Mouse (Mus musculus): ENCODE data around the gene Ets1. TPM values are rescaled to one million over a fixed set of nuclear protein-coding genes. Genes with fewer than 3 reads are reported as not detected.

Gene Ets1
- total RNA-seq (2015) (5.4 and 6.8 TPM in 2 replicates), total RNA-seq (2017) (12.6 and 16.3 TPM in 2 replicates)

- ATAC-seq (replicated peaks; ENCODE audit: poor library complexity), result peak; percentile 94
Observed at GRCm38 (mm10) chr9:32635627-32636385, at the start of gene Ets1. Ets1 (plus strand) TSS chr9:32636221.

GRCm38 (mm10) chr9:32589900-32590299, 46.1 kb upstream of the Ets1 start:
- peak; percentile 83 for ATAC-seq (replicated peaks; ENCODE audit: poor library complexity)

- no peak for ATAC-seq (replicated peaks; ENCODE audit: poor library complexity)
Observed at GRCm38 (mm10) chr9:32590571-32590970, 45.5 kb upstream of the Ets1 start.

- peak; percentile 95 for ATAC-seq (replicated peaks; ENCODE audit: poor library complexity)
Observed at GRCm38 (mm10) chr9:32591732-32592582, 44.1 kb upstream of the Ets1 start.

GRCm38 (mm10) chr9:32592583-32592890, 43.5 kb upstream of the Ets1 start:
- no peak for ATAC-seq (replicated peaks; ENCODE audit: poor library complexity)

- ATAC-seq (replicated peaks; ENCODE audit: poor library complexity), result no peak
Observed at GRCm38 (mm10) chr9:32593816-32594215, 42.2 kb upstream of the Ets1 start.

GRCm38 (mm10) chr9:32594346-32594745, 41.7 kb upstream of the Ets1 start:
- ATAC-seq (replicated peaks; ENCODE audit: poor library complexity), result no peak

- ATAC-seq (replicated peaks; ENCODE audit: poor library complexity), result no peak
Observed at GRCm38 (mm10) chr9:32595076-32595820, 40.8 kb upstream of the Ets1 start.

GRCm38 (mm10) chr9:32596366-32596765, 39.7 kb upstream of the Ets1 start:
- no peak; the same call in 1 of the 2 replicates for ATAC-seq (replicated peaks; ENCODE audit: poor library complexity)

GRCm38 (mm10) chr9:32601953-32602352, 34.1 kb upstream of the Ets1 start:
- no peak for ATAC-seq (replicated peaks; ENCODE audit: poor library complexity)

GRCm38 (mm10) chr9:32603097-32603496, 32.9 kb upstream of the Ets1 start:
- ATAC-seq (replicated peaks; ENCODE audit: poor library complexity), result peak; percentile 58

GRCm38 (mm10) chr9:32607218-32607617, 28.8 kb upstream of the Ets1 start:
- ATAC-seq (replicated peaks; ENCODE audit: poor library complexity), result peak; percentile 87

GRCm38 (mm10) chr9:32608831-32609610, 27.0 kb upstream of the Ets1 start:
- ATAC-seq (replicated peaks; ENCODE audit: poor library complexity), result no peak

GRCm38 (mm10) chr9:32610218-32610617, 25.8 kb upstream of the Ets1 start:
- ATAC-seq (replicated peaks; ENCODE audit: poor library complexity), result no peak

- no peak for ATAC-seq (replicated peaks; ENCODE audit: poor library complexity)
Observed at GRCm38 (mm10) chr9:32610631-32611030, 25.4 kb upstream of the Ets1 start.

- ATAC-seq (replicated peaks; ENCODE audit: poor library complexity), result no peak
Observed at GRCm38 (mm10) chr9:32611340-32611739, 24.7 kb upstream of the Ets1 start.

GRCm38 (mm10) chr9:32612426-32612825, 23.6 kb upstream of the Ets1 start:
- ATAC-seq (replicated peaks; ENCODE audit: poor library complexity), result no peak

GRCm38 (mm10) chr9:32612861-32613421, 23.1 kb upstream of the Ets1 start:
- no peak for ATAC-seq (replicated peaks; ENCODE audit: poor library complexity)

GRCm38 (mm10) chr9:32614191-32614590, 21.8 kb upstream of the Ets1 start:
- no peak for ATAC-seq (replicated peaks; ENCODE audit: poor library complexity)

- no peak for ATAC-seq (replicated peaks; ENCODE audit: poor library complexity)
Observed at GRCm38 (mm10) chr9:32615461-32615860, 20.6 kb upstream of the Ets1 start.
